Mouse (Mus musculus): Measurements from ENCODE around the gene Rnf182. TPM values are rescaled to one million over a fixed set of nuclear protein-coding genes. Genes with fewer than 3 reads are reported as not detected.
A peak's percentile ranks its signal among the peaks of the same experiment; 100 is the strongest.

Rnf182 gene
- polyA plus RNA-seq, 1 experiment from 2014 or later = 3.7 TPM

- H3K27me3 ChIP-seq (ENCODE audit: control insufficient read depth, insufficient read depth, low read length) = no peaks in the 10 kb centered on the region
- no peaks in the 10 kb centered on the region for H3K9me3 ChIP-seq (ENCODE audit: control insufficient read depth, low read depth, low read length)
- WGBS = 87% methylated on average over 5 of the region's 5 CpGs
- ATAC-seq (ENCODE audit: insufficient number of reproducible peaks, insufficient read depth, low FRiP score, low read depth) = no peak
- H3K4me3 ChIP-seq (ENCODE audit: low read depth, low read length) = no peak overlapping the region
- no peak overlapping the region for H3K4me2 ChIP-seq (replicated peaks; ENCODE audit: low read depth, low read length)
- no peak overlapping the region for H3K27ac ChIP-seq (ENCODE audit: low read length)
- H3K36me3 ChIP-seq (ENCODE audit: control insufficient read depth, insufficient read depth, low read length) = no peaks in the 10 kb centered on the region
- H3K9ac ChIP-seq (replicated peaks; ENCODE audit: low read depth, low read length) = no peak overlapping the region
- H3K4me1 ChIP-seq (ENCODE audit: control insufficient read depth, insufficient read depth, low read length) = no peaks in the 10 kb centered on the region
Observed at GRCm38 (mm10) chr13:43580661-43581060, 34.8 kb upstream of the Rnf182 start.

GRCm38 (mm10) chr13:43582961-43583360 is 32.5 kb upstream of the Rnf182 start:
- H3K36me3 ChIP-seq (ENCODE audit: control insufficient read depth, insufficient read depth, low read length) = no peaks in the 10 kb centered on the region
- no peaks in the 10 kb centered on the region for H3K9me3 ChIP-seq (ENCODE audit: control insufficient read depth, low read depth, low read length)
- H3K4me3 ChIP-seq (ENCODE audit: low read depth, low read length) = no peak overlapping the region
- ATAC-seq (ENCODE audit: insufficient number of reproducible peaks, insufficient read depth, low FRiP score, low read depth) = no peak
- no peaks in the 10 kb centered on the region for H3K27me3 ChIP-seq (ENCODE audit: control insufficient read depth, insufficient read depth, low read length)
- no peak overlapping the region for H3K27ac ChIP-seq (ENCODE audit: low read length)
- H3K9ac ChIP-seq (replicated peaks; ENCODE audit: low read depth, low read length) = no peak overlapping the region
- peak overlapping the region; percentile 15; the same call in 1 of the 2 replicates for H3K4me2 ChIP-seq (replicated peaks; ENCODE audit: low read depth, low read length)
- WGBS = 58% methylated on average over 16 of the region's 16 CpGs
- H3K4me1 ChIP-seq (ENCODE audit: control insufficient read depth, insufficient read depth, low read length) = no peaks in the 10 kb centered on the region

- Histone ChIP-seq H3K9me3 (ENCODE audit: control insufficient read depth, low read depth, low read length) (no peaks in the 10 kb centered on the region), H3K4me1 (ENCODE audit: control insufficient read depth, insufficient read depth, low read length) (no peaks in the 10 kb centered on the region), H3K4me3 (ENCODE audit: low read depth, low read length) (no peak overlapping the region), H3K9ac (replicated peaks; ENCODE audit: low read depth, low read length) (no peak overlapping the region), H3K27me3 (ENCODE audit: control insufficient read depth, insufficient read depth, low read length) (no peaks in the 10 kb centered on the region), H3K27ac (ENCODE audit: low read length) (no peak overlapping the region), H3K4me2 (replicated peaks; ENCODE audit: low read depth, low read length) (no peak overlapping the region), H3K36me3 (ENCODE audit: control insufficient read depth, insufficient read depth, low read length) (no peaks in the 10 kb centered on the region)
- ATAC-seq (ENCODE audit: insufficient number of reproducible peaks, insufficient read depth, low FRiP score, low read depth) = no peak
- 56% methylated on average over 8 of the region's 8 CpGs for WGBS
Observed at GRCm38 (mm10) chr13:43583504-43583903, 32.0 kb upstream of the Rnf182 start.

- no peak overlapping the region for H3K4me2 ChIP-seq (replicated peaks; ENCODE audit: low read depth, low read length)
- no peak for ATAC-seq (ENCODE audit: insufficient number of reproducible peaks, insufficient read depth, low FRiP score, low read depth)
- no peaks in the 10 kb centered on the region for H3K36me3 ChIP-seq (ENCODE audit: control insufficient read depth, insufficient read depth, low read length)
- WGBS = 73% methylated on average over 2 of the region's 2 CpGs
- H3K9ac ChIP-seq (replicated peaks; ENCODE audit: low read depth, low read length) = no peak overlapping the region
- H3K27ac ChIP-seq (ENCODE audit: low read length) = no peak overlapping the region
- H3K9me3 ChIP-seq (ENCODE audit: control insufficient read depth, low read depth, low read length) = no peaks in the 10 kb centered on the region
- H3K4me3 ChIP-seq (ENCODE audit: low read depth, low read length) = no peak overlapping the region
- no peaks in the 10 kb centered on the region for H3K4me1 ChIP-seq (ENCODE audit: control insufficient read depth, insufficient read depth, low read length)
- no peaks in the 10 kb centered on the region for H3K27me3 ChIP-seq (ENCODE audit: control insufficient read depth, insufficient read depth, low read length)
Observed at GRCm38 (mm10) chr13:43585335-43585734, 30.2 kb upstream of the Rnf182 start.

- H3K27me3 ChIP-seq (ENCODE audit: control insufficient read depth, insufficient read depth, low read length) = no peaks in the 10 kb centered on the region
- ATAC-seq (ENCODE audit: insufficient number of reproducible peaks, insufficient read depth, low FRiP score, low read depth) = no peak
- H3K4me3 ChIP-seq (ENCODE audit: low read depth, low read length) = no peak overlapping the region
- no peaks in the 10 kb centered on the region for H3K9me3 ChIP-seq (ENCODE audit: control insufficient read depth, low read depth, low read length)
- WGBS = 86% methylated on average over 3 of the region's 3 CpGs
- H3K4me1 ChIP-seq (ENCODE audit: control insufficient read depth, insufficient read depth, low read length) = no peaks in the 10 kb centered on the region
- H3K27ac ChIP-seq (ENCODE audit: low read length) = no peak overlapping the region
- H3K9ac ChIP-seq (replicated peaks; ENCODE audit: low read depth, low read length) = no peak overlapping the region
- no peaks in the 10 kb centered on the region for H3K36me3 ChIP-seq (ENCODE audit: control insufficient read depth, insufficient read depth, low read length)
- no peak overlapping the region for H3K4me2 ChIP-seq (replicated peaks; ENCODE audit: low read depth, low read length)
Observed at GRCm38 (mm10) chr13:43586966-43587365, 28.5 kb upstream of the Rnf182 start.

- WGBS = 79% methylated on average over 14 of the region's 14 CpGs
Observed at GRCm38 (mm10) chr13:43587844-43588840, 27.4 kb upstream of the Rnf182 start.

GRCm38 (mm10) chr13:43591828-43592680 is 23.5 kb upstream of the Rnf182 start:
- 69% methylated on average over 28 of the region's 28 CpGs for WGBS
- Histone ChIP-seq H3K36me3 (ENCODE audit: control insufficient read depth, insufficient read depth, low read length) (no peaks in the 10 kb centered on the region), H3K4me3 (ENCODE audit: low read depth, low read length) (no peak overlapping the region), H3K4me2 (replicated peaks; ENCODE audit: low read depth, low read length) (no peak overlapping the region), H3K4me1 (ENCODE audit: control insufficient read depth, insufficient read depth, low read length) (no peaks in the 10 kb centered on the region), H3K27me3 (ENCODE audit: control insufficient read depth, insufficient read depth, low read length) (no peaks in the 10 kb centered on the region), H3K27ac (ENCODE audit: low read length) (no peak overlapping the region), H3K9me3 (ENCODE audit: control insufficient read depth, low read depth, low read length) (no peaks in the 10 kb centered on the region), H3K9ac (replicated peaks; ENCODE audit: low read depth, low read length) (no peak overlapping the region)
- ATAC-seq (ENCODE audit: insufficient number of reproducible peaks, insufficient read depth, low FRiP score, low read depth) = no peak

More at GRCm38 (mm10) chr13:43587844-43588840, 27.4 kb upstream of the Rnf182 start:
- Histone ChIP-seq H3K4me1 (ENCODE audit: control insufficient read depth, insufficient read depth, low read length) (no peaks in the 10 kb centered on the region), H3K9me3 (ENCODE audit: control insufficient read depth, low read depth, low read length) (no peaks in the 10 kb centered on the region), H3K27me3 (ENCODE audit: control insufficient read depth, insufficient read depth, low read length) (no peaks in the 10 kb centered on the region), H3K27ac (ENCODE audit: low read length) (no peak overlapping the region), H3K4me3 (ENCODE audit: low read depth, low read length) (no peak overlapping the region), H3K9ac (replicated peaks; ENCODE audit: low read depth, low read length) (no peak overlapping the region), H3K36me3 (ENCODE audit: control insufficient read depth, insufficient read depth, low read length) (no peaks in the 10 kb centered on the region), H3K4me2 (replicated peaks; ENCODE audit: low read depth, low read length) (no peak overlapping the region)
- no peak for ATAC-seq (ENCODE audit: insufficient number of reproducible peaks, insufficient read depth, low FRiP score, low read depth)

GRCm38 (mm10) chr13:43592681-43593068 is 22.8 kb upstream of the Rnf182 start:
- H3K4me2 ChIP-seq (replicated peaks; ENCODE audit: low read depth, low read length) = no peak overlapping the region
- ATAC-seq (ENCODE audit: insufficient number of reproducible peaks, insufficient read depth, low FRiP score, low read depth) = no peak
- WGBS = 47% methylated on average over 8 of the region's 8 CpGs

More at GRCm38 (mm10) chr13:43592681-43593068, 22.8 kb upstream of the Rnf182 start:
- Histone ChIP-seq H3K27ac (ENCODE audit: low read length) (no peak overlapping the region), H3K9ac (replicated peaks; ENCODE audit: low read depth, low read length) (no peak overlapping the region), H3K36me3 (ENCODE audit: control insufficient read depth, insufficient read depth, low read length) (no peaks in the 10 kb centered on the region), H3K9me3 (ENCODE audit: control insufficient read depth, low read depth, low read length) (no peaks in the 10 kb centered on the region), H3K4me3 (ENCODE audit: low read depth, low read length) (no peak overlapping the region), H3K4me1 (ENCODE audit: control insufficient read depth, insufficient read depth, low read length) (no peaks in the 10 kb centered on the region), H3K27me3 (ENCODE audit: control insufficient read depth, insufficient read depth, low read length) (no peaks in the 10 kb centered on the region)
